Mouse (Mus musculus) ES-E14 (cell line): ENCODE data around the gene Sgms1.

Experiments used
- CHD2 ChIP-seq: IDR thresholded peaks from 2 replicates; pipeline ENCODE4 v1.6.1; 2014; ENCODE audit warnings: mild to moderate bottlenecking, low read depth, low read length, inconsistent platforms
- HCFC1 ChIP-seq: IDR thresholded peaks from 2 replicates; pipeline ENCODE4 v1.6.1; 2012; ENCODE audit warnings: low read length, inconsistent platforms, borderline replicate concordance; ENCODE audit not compliant: insufficient read depth
- MAFK ChIP-seq: IDR thresholded peaks from 2 replicates; pipeline ENCODE4 v1.6.1; 2014; ENCODE audit warnings: mild to moderate bottlenecking, low read depth, low read length, inconsistent platforms; ENCODE audit not compliant: insufficient read depth
- ZC3H11A ChIP-seq: IDR thresholded peaks from 2 replicates; pipeline ENCODE4 v1.6.1; 2012; ENCODE audit warnings: low read depth, mild to moderate bottlenecking, inconsistent platforms, low read length, borderline replicate concordance
- ZNF384 ChIP-seq: IDR thresholded peaks from 2 replicates; pipeline ENCODE4 v1.6.1; 2012; ENCODE audit warnings: low read depth, low read length, inconsistent platforms

GRCm38 (mm10) chr19:32111866-32112790 lies 277.4 kb downstream of the Sgms1 start:
- TF ChIP-seq HCFC1 (no peak), ZNF384 (no peak), CHD2 (no peak), MAFK (no peak), ZC3H11A (no peak)
